Mouse (Mus musculus): ENCODE measurements around the gene Rora.
A peak's percentile ranks its signal among the peaks of the same experiment; 100 is the strongest.

DNA sequence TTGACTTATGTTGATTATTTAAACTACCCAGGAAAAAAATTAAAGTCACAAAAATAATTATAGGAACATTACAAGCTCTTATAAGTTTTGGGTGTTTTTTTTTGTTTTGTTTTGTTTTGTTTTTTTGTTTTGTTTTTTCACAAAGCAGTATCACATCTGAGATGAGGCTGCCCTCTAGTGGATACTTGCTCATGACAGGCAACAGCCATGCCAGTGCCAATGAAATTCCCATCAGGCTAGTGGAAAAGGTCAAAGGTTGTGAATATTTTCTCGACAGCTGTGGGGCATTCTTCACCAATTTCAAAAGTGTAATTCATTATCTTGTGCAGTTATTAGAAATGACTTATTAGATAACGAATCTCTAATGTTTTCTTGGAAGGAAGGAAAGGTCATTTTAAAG, 642.8 kb downstream of the Rora start:
- TF ChIP-seq CTCF (IDR thresholded peaks at IDR 0.05; ENCODE audit: low read depth) = peak; percentile 87
- no peak for TF ChIP-seq EP300 (optimal IDR thresholded peaks at IDR 0.05)

Measured in stomach, postnatal 0 days (tissue).